Mouse (Mus musculus) ES-E14 (cell line): Measurements from ENCODE around the gene Selenon. TPM values are rescaled to one million over a fixed set of nuclear protein-coding genes. Genes with fewer than 3 reads are reported as not detected.

Experiments used
- DNase-seq: peaks from one replicate; pipeline ENCODE4 v3.0.0-alpha.2; 2013; ENCODE audit warnings: low read depth, low spot score
- H3K27ac ChIP-seq: 2 replicates; pipeline ENCODE4 v1.5.1; 2012; ENCODE audit warnings: low read depth, mild to moderate bottlenecking, low read length, moderate library complexity, mixed read lengths; ENCODE audit not compliant: poor library complexity, insufficient read depth, severe bottlenecking
- H3K36me3 ChIP-seq: 2 replicates; pipeline ENCODE4 v1.6.1; 2012; ENCODE audit warnings: mild to moderate bottlenecking, low read length, moderate library complexity, mixed read lengths; ENCODE audit not compliant: control insufficient read depth, poor library complexity, insufficient read depth, severe bottlenecking
- H3K4me1 ChIP-seq, 2 experiments: fragments of 150-350 bp in 1 of 2; sonication (generic) in 1 of 2; 2 replicates each; pipeline ENCODE4 v1.6.1; 2012; ENCODE audit warnings: low read length in 2 of 2, mild to moderate bottlenecking in 1 of 2, mixed read lengths in 1 of 2; ENCODE audit not compliant: control insufficient read depth in 2 of 2, insufficient read depth in 2 of 2, poor library complexity in 1 of 2
- H3K4me3 ChIP-seq, 2 experiments: fragments of 150-350 bp in 1 of 2; sonication (generic) in 1 of 2; 2 replicates each; pipeline ENCODE4 v1.5.1; 2012; ENCODE audit warnings: low read length in 2 of 2, low read depth in 1 of 2, mild to moderate bottlenecking in 1 of 2, mixed read lengths in 1 of 2; ENCODE audit not compliant: insufficient read depth in 1 of 2, poor library complexity in 1 of 2, severe bottlenecking in 1 of 2
- H3K9ac ChIP-seq: 2 replicates; pipeline ENCODE4 v1.6.1; 2012; ENCODE audit warnings: low read depth, mild to moderate bottlenecking, low read length, mixed read lengths; ENCODE audit not compliant: poor library complexity, insufficient read depth, severe bottlenecking
- H3K9me3 ChIP-seq: fragments of 150-350 bp; sonication (generic); 2 replicates; pipeline ENCODE4 v1.6.1; 2012; ENCODE audit warnings: low read depth, mild to moderate bottlenecking, low read length; ENCODE audit not compliant: control insufficient read depth, insufficient read depth
- CHD2 ChIP-seq: IDR thresholded peaks from 2 replicates; pipeline ENCODE4 v1.6.1; 2014; ENCODE audit warnings: mild to moderate bottlenecking, low read depth, low read length, inconsistent platforms
- HCFC1 ChIP-seq: IDR thresholded peaks from 2 replicates; pipeline ENCODE4 v1.6.1; 2012; ENCODE audit warnings: low read length, inconsistent platforms, borderline replicate concordance; ENCODE audit not compliant: insufficient read depth
- MAFK ChIP-seq: IDR thresholded peaks from 2 replicates; pipeline ENCODE4 v1.6.1; 2014; ENCODE audit warnings: mild to moderate bottlenecking, low read depth, low read length, inconsistent platforms; ENCODE audit not compliant: insufficient read depth
- ZC3H11A ChIP-seq: IDR thresholded peaks from 2 replicates; pipeline ENCODE4 v1.6.1; 2012; ENCODE audit warnings: low read depth, mild to moderate bottlenecking, inconsistent platforms, low read length, borderline replicate concordance
- ZNF384 ChIP-seq: IDR thresholded peaks from 2 replicates; pipeline ENCODE4 v1.6.1; 2012; ENCODE audit warnings: low read depth, low read length, inconsistent platforms
- in situ Hi-C, 2 experiments: fragments of 600-800 bp; cut with MboI; formaldehyde crosslinking; loops; one replicate each; pipeline ENCODE4 v1.15.1; 2025; ENCODE audit warnings: low sequenced_read_pairs in 2 of 2, inconsistent platforms in 1 of 2; ENCODE audit not compliant: unreplicated experiment in 2 of 2
- total RNA-seq: library from RNA; depleted of rRNA; stranded (reverse); fragments of 300-350 nt; gene quantifications from 2 replicates; pipeline ENCODE4 v1.2.3, GENCODE M21; 2012

Selenon gene
- total RNA-seq, 1 experiment, result 8.3 TPM

DNA sequence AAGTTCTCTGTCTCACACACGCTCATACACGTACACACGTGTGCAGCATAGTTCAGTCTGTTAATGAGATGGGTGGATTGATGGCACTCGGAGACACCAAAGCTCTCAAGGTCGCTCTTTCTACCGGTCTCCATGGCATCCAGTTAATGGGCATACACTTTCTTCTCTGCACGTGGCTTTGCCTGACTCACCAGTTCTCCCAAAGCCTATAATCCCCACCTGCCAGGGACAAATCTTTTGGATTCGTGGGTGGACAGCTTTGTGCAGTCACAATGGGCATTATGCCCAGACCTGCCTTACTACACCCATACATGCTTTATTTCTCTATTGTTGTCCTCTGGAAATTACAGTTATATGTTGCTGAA lies 16.2 kb downstream of the Selenon start:
- H3K36me3 ChIP-seq, result 0 out of 2 replicates have a peak, but pooled peaks cover under 1% of the 10 kb centered on the region
- H3K9ac ChIP-seq, result peak overlapping the region; percentile 69
- H3K27ac ChIP-seq, result peak overlapping the region; percentile 67
- no peaks in the 10 kb centered on the region for H3K9me3 ChIP-seq
- H3K4me3 ChIP-seq, result peak overlapping the region; percentile 64 to 75
- in situ Hi-C loops, result no loop called here
- no peak for TF ChIP-seq MAFK
- no peak for TF ChIP-seq CHD2
- TF ChIP-seq HCFC1, result no peak
- TF ChIP-seq ZC3H11A, result no peak
- no peak for TF ChIP-seq ZNF384
- DNase-seq, result no peak
- peaks cover 4 to 5% of the 10 kb centered on the region in 2 experiments; a peak in 3 of 4 replicates for H3K4me1 ChIP-seq

DNA sequence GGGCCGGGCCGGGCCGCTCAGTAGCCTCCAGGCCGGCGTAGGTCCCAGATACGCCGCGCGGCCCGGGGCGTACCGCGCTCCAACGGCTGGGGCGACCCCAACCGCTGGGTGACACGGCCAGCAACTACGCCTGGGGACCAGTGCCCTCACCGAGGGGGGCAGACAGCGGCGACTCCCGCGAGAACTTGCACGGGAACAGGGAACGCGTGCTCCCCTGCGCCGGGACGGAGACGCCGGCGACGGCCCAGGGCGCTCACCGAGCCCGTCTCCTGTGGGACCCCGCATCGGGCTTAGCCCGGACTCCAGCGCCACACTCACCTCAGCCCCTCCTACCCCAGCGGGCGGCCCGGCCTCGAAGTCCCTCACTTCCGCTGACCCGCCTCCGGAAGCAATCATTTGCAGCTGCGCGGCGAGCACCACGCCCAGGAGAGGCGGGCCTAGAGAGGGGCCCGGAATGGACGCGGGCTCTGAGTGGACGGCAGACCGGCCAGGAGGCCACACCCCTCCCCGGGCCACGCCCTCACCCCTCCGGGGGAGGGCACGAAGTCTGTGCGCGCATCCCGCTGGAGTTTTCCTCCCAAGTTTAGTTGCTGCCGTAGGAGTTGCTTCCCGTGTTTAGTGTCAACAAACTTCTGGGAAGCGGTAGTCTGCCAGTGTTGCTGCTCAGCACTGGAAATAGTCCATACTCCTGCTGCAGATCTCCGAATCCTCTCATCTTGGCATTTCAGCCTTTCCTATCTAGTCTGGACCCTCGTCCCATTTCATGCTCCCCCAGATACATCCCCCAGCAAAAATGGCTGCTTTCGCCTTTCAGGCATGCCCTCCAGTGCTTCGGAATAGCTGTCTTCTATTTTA lies 16.8 kb downstream of the Selenon start, which contains the start of gene Mtfr1l:
TSS of gene Mtfr1l (minus strand) at position 456 of the 855 bp plus-strand sequence.
- H3K4me1 ChIP-seq, result peaks cover 4 to 5% of the 10 kb centered on the region in 2 experiments; a peak in 3 of 4 replicates
- no peaks in the 10 kb centered on the region for H3K9me3 ChIP-seq
- in situ Hi-C loops, result no loop called here
- peak; percentile 91 for TF ChIP-seq CHD2
- no peak for TF ChIP-seq HCFC1
- DNase-seq, result peak; percentile 91
- peak within 1 kb of the TSS; percentile 87 for H3K9ac ChIP-seq
- peak within 1 kb of the TSS; percentile 67 for H3K27ac ChIP-seq
- peak within 1 kb of the TSS; percentile 75 to 84 for H3K4me3 ChIP-seq
- peaks cover 5% of the 10 kb centered on the region for H3K36me3 ChIP-seq

DNA sequence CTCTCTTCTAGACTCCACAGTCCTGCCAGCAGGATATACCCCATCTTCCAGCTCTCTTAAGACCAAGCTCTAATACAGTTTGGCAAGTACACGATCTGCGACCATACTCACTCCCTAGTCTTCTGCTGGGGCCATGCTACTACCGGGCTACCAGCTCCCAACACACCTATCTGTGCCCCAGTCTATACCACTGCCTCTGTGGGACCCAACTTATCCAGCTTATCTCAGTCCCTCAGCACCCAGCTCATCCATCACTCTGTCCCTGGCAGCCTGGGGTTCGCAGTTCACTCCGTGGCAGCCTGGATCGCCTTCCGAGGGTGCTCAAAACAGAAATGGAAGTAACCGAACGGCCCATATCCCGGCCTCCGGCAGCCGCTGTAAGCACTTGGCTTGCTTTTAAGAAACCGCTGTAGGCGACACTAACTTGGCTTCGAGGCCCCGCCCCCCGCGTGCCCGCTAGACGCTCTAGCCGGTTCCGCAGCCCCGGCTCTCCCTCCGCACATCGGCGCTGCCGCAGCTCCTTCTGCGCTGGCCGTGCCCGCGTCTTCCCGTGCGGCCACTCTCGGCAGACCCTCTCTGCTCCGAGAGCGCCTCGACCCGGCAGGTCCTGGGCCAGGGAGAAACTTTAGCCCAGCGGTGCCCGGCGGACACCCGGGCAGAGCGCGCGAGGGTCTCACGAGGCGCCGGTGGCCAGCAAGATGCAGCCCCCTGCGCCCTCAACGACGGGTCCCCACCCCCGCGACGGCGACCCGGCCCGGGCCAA lies 17.7 kb downstream of the Selenon start:
- in situ Hi-C loops, result no loop called here
- TF ChIP-seq ZC3H11A (no peak), ZNF384 (no peak), CHD2 (no peak), HCFC1 (no peak), MAFK (no peak)
- peak; percentile 30 for DNase-seq
- Histone ChIP-seq H3K27ac (peak overlapping the region; percentile 29; the same call in 1 of the 2 replicates), H3K9me3 (no peaks in the 10 kb centered on the region), H3K9ac (peak overlapping the region; percentile 87), H3K4me1 (peaks cover 4 to 5% of the 10 kb centered on the region in 2 experiments; a peak in 3 of 4 replicates), H3K4me3 (peak overlapping the region; percentile 75 to 84), H3K36me3 (peaks cover 10% of the 10 kb centered on the region)

GRCm38 (mm10) chr4:134533421-134533820 lies 18.5 kb downstream of the Selenon start:
- Histone ChIP-seq H3K9me3 (no peaks in the 10 kb centered on the region), H3K4me1 (peaks cover 4 to 5% of the 10 kb centered on the region in 2 experiments; a peak in 3 of 4 replicates), H3K9ac (no peak overlapping the region), H3K27ac (no peak overlapping the region), H3K4me3 (peak overlapping the region in 1 of 2 experiments; percentile 75; a peak in 1 of 4 replicates), H3K36me3 (peaks cover 16% of the 10 kb centered on the region)
- in situ Hi-C loops, result no loop called here
- TF ChIP-seq HCFC1, result no peak
- TF ChIP-seq CHD2, result no peak
- TF ChIP-seq MAFK, result no peak
- no peak for TF ChIP-seq ZNF384
- TF ChIP-seq ZC3H11A, result no peak
- DNase-seq, result no peak
